Mouse (Mus musculus) neural tube, embryonic 11.5 days (tissue): ENCODE results near the gene Cep170b. TPM values are rescaled to one million over a fixed set of nuclear protein-coding genes. Genes with fewer than 3 reads are reported as not detected.

Experiments
- ATAC-seq: fragments of 200-750 bp; cut with Nextera tagmentation; 2 replicates; pipeline ENCODE4 v1.8.0; 2017; ENCODE audit warnings: moderate number of reproducible peaks, mild to moderate bottlenecking, moderate TSS enrichment, moderate library complexity; ENCODE audit not compliant: insufficient read depth, low FRiP score, low TSS enrichment
- DNase-seq: peaks from one replicate; pipeline ENCODE4 v3.0.0-alpha.2; 2015; ENCODE audit warnings: low spot score
- H3K27ac ChIP-seq: fragments of 300-500 bp; sonication (generic); 2 replicates; pipeline ENCODE4 v1.5.1; 2014; ENCODE audit warnings: low read depth, mild to moderate bottlenecking, low read length
- H3K27me3 ChIP-seq: fragments of 300-500 bp; sonication (generic); 2 replicates; pipeline ENCODE4 v1.6.1; 2014; ENCODE audit warnings: mild to moderate bottlenecking, low read length, mixed read lengths; ENCODE audit not compliant: control insufficient read depth, insufficient read depth
- H3K36me3 ChIP-seq: fragments of 300-500 bp; sonication (generic); 2 replicates; pipeline ENCODE4 v1.6.1; 2014; ENCODE audit warnings: mild to moderate bottlenecking, low read length, moderate library complexity, mixed read lengths; ENCODE audit not compliant: control insufficient read depth, insufficient read depth
- H3K4me1 ChIP-seq: fragments of 300-500 bp; sonication (generic); 2 replicates; pipeline ENCODE4 v1.6.1; 2014; ENCODE audit warnings: low read length, mixed read lengths; ENCODE audit not compliant: control insufficient read depth, insufficient read depth
- H3K4me2 ChIP-seq: fragments of 300-500 bp; sonication (generic); 2 replicates; pipeline ENCODE4 v1.6.1; 2014; ENCODE audit warnings: low read depth, mild to moderate bottlenecking, moderate library complexity
- H3K4me3 ChIP-seq: fragments of 300-500 bp; sonication (generic); 2 replicates; pipeline ENCODE4 v1.5.1; 2014; ENCODE audit warnings: low read depth, low read length
- H3K9ac ChIP-seq: fragments of 300-500 bp; sonication (generic); 2 replicates; pipeline ENCODE4 v1.6.1; 2014; ENCODE audit warnings: mild to moderate bottlenecking, low read length
- H3K9me3 ChIP-seq: fragments of 300-500 bp; sonication (generic); 2 replicates; pipeline ENCODE4 v1.6.1; 2016; ENCODE audit warnings: low read length; ENCODE audit not compliant: control insufficient read depth
- WGBS: fragments of 180-500 bp; shearing (Covaris S2); extraction: QIAGEN DNeasy Blood & Tissue Kit; methylation state at CpG from one replicate; pipeline ENCODE4 v1.1.7; 2014; 5-methylcytosine and 5-hydroxymethylcytosine counted together
- polyA plus RNA-seq: library from polyadenylated mRNA; unstranded; fragments of >200 nt; fragmentation: Nextera tagmentation; extraction: Ambion mirVana; gene quantifications from 2 replicates; pipeline ENCODE4 v1.2.1, GENCODE M21; 2014

Cep170b gene
- 10.2 and 10.7 TPM in 2 replicates for polyA plus RNA-seq

GRCm38 (mm10) chr12:112720216-112720615 lies at the start of gene Cep170b:
TSS of gene Cep170b (plus strand) at chr12:112720455.
- no peak for DNase-seq
- H3K4me3 ChIP-seq: peak within 1 kb of the TSS; percentile 81
- no peak within 1 kb of the TSS for H3K27ac ChIP-seq
- 71% methylated on average over 6 of the region's 6 CpGs for WGBS
- no peaks in the 10 kb centered on the region for H3K36me3 ChIP-seq
- peaks cover 11% of the 10 kb centered on the region; the same call in 1 of the 2 replicates for H3K4me1 ChIP-seq
- peaks cover 23% of the 10 kb centered on the region for H3K27me3 ChIP-seq
- no peaks in the 10 kb centered on the region for H3K9me3 ChIP-seq
- H3K9ac ChIP-seq: no peak within 1 kb of the TSS; the same call in 1 of the 2 replicates
- no peak for ATAC-seq
- peak within 1 kb of the TSS; percentile 100; the same call in 1 of the 2 replicates for H3K4me2 ChIP-seq

GRCm38 (mm10) chr12:112670718-112671393 lies 49.4 kb upstream of the Cep170b start:
- H3K9ac ChIP-seq: peak overlapping the region; percentile 10; the same call in 1 of the 2 replicates
- peaks cover 20% of the 10 kb centered on the region for H3K36me3 ChIP-seq
- H3K4me2 ChIP-seq: no peak overlapping the region
- ATAC-seq (no peak), DNase-seq (no peak)
- H3K9me3 ChIP-seq: no peaks in the 10 kb centered on the region
- 53% methylated on average over 9 of the region's 9 CpGs for WGBS
- H3K27me3 ChIP-seq: no peaks in the 10 kb centered on the region
- peaks cover 37% of the 10 kb centered on the region for H3K4me1 ChIP-seq
- no peak overlapping the region for H3K27ac ChIP-seq
- H3K4me3 ChIP-seq: no peak overlapping the region

- 84% methylated on average over 7 of the region's 7 CpGs for WGBS
- H3K4me3 ChIP-seq: no peak overlapping the region; the same call in 1 of the 2 replicates
- peaks cover 31% of the 10 kb centered on the region for H3K4me1 ChIP-seq
- no peak for ATAC-seq
- peak overlapping the region; percentile 96 for H3K4me2 ChIP-seq
- DNase-seq: peak; percentile 48
- peak overlapping the region; percentile 99 for H3K9ac ChIP-seq
- no peaks in the 10 kb centered on the region for H3K9me3 ChIP-seq
- H3K36me3 ChIP-seq: peaks cover 20% of the 10 kb centered on the region
- no peak overlapping the region for H3K27ac ChIP-seq
- H3K27me3 ChIP-seq: no peaks in the 10 kb centered on the region
Observed at GRCm38 (mm10) chr12:112671891-112672290, 48.4 kb upstream of the Cep170b start.

DNA sequence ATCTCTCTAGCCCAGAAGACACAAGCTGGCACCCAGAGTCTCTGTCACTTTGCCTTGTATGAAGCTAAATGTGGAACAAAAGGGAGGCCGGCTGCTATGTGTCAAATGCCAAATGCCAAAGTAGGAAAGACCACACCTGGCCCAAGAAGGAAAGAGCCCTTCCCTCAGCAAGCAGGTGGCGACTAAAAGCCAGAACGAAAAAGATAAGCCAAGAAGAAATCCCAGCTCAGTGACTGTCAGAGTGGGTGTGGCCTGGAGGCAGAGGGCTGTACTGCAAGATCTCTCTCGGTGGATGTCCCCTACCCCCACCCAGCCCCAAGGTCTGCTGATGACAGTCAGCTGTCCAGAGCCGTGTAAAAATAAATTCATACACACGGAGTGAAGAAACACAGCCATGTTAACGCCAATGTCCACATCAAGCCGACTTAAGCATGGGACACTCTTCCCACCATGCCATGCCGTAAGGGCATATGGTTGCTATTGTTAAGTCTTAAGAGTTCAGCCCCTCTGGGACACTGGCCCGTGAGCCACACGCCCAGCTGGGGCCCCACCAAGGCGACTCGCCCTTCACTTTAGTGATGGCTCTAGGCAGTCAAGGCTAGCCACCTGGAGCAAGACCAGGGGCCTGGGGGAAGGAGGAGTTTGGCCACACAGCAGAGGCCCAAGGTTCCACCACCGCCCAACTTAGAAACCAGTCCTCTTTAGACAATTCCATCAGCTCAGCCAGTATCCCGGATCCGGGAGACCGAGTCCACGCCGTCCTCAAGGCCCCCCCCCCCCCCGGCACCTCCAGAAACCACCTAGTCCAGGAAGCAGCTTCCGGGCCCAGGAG lies 47.3 kb upstream of the Cep170b start:
- H3K4me1 ChIP-seq: peaks cover 31% of the 10 kb centered on the region
- 9% methylated on average over 21 of the region's 21 CpGs for WGBS
- ATAC-seq (peak; percentile 25), DNase-seq (peak; percentile 69)
- peak overlapping the region; percentile 96 for H3K4me2 ChIP-seq
- peak overlapping the region; percentile 92 for H3K27ac ChIP-seq
- H3K36me3 ChIP-seq: peaks cover 17% of the 10 kb centered on the region
- no peaks in the 10 kb centered on the region for H3K27me3 ChIP-seq
- H3K9me3 ChIP-seq: no peaks in the 10 kb centered on the region
- H3K4me3 ChIP-seq: peak overlapping the region; percentile 97
- H3K9ac ChIP-seq: peak overlapping the region; percentile 99

DNA sequence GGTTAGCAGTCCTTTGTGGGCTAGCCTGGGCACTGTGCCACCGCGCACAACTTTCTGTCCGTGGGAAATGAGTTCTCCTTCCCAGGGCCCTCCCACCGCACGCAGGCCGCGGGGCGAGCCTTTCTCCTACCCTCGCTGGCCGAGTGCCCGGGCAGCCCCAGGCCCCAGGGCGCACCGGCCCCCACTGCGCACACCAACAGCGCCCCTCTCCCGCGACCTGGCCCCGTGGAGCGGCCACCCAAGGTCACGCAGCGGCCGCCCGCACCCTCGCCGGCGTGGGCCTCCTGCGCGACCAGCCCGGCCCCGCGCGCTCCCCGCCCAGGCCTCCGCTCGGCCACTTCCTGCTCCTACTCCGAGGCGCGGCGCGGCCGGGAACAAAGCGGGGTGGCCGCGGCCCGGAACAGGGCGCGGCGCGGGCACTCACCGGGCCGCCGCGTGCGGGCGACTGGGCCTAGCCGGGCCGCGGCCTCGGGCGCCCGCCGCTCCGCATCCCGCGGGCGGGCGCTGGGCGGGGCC lies 46.6 kb upstream of the Cep170b start:
- peak overlapping the region; percentile 99 for H3K9ac ChIP-seq
- under 1% methylated on average over 25 of the region's 68 CpGs for WGBS
- H3K27me3 ChIP-seq: no peaks in the 10 kb centered on the region
- H3K4me2 ChIP-seq: peak overlapping the region; percentile 96
- peak overlapping the region; percentile 92 for H3K27ac ChIP-seq
- peak; percentile 13; the same call in 1 of the 2 replicates for ATAC-seq
- no peaks in the 10 kb centered on the region for H3K9me3 ChIP-seq
- H3K4me3 ChIP-seq: peak overlapping the region; percentile 97
- H3K4me1 ChIP-seq: peaks cover 33% of the 10 kb centered on the region
- peak; percentile 46 for DNase-seq
- H3K36me3 ChIP-seq: peaks cover 15% of the 10 kb centered on the region

GRCm38 (mm10) chr12:112674132-112675011 lies 45.9 kb upstream of the Cep170b start, which contains the start of gene Akt1:
TSS of gene Akt1 (minus strand) at chr12:112674884.
- Histone ChIP-seq H3K4me1 (peaks cover 33% of the 10 kb centered on the region), H3K27ac (peak within 1 kb of the TSS; percentile 92), H3K27me3 (peaks cover 4% of the 10 kb centered on the region; the same call in 1 of the 2 replicates), H3K4me3 (peak within 1 kb of the TSS; percentile 97), H3K4me2 (peak within 1 kb of the TSS; percentile 96), H3K36me3 (peaks cover 15% of the 10 kb centered on the region), H3K9ac (peak within 1 kb of the TSS; percentile 99), H3K9me3 (no peaks in the 10 kb centered on the region)
- ATAC-seq (no peak), DNase-seq (peak; percentile 64)
- under 1% methylated on average over 40 of the region's 70 CpGs for WGBS

- Histone ChIP-seq H3K36me3 (peaks cover 7% of the 10 kb centered on the region), H3K27me3 (peaks cover 15% of the 10 kb centered on the region), H3K4me3 (peak overlapping the region; percentile 97), H3K4me2 (peak overlapping the region; percentile 96), H3K27ac (peak overlapping the region; percentile 47), H3K9ac (peak overlapping the region; percentile 99), H3K4me1 (peaks cover 34% of the 10 kb centered on the region), H3K9me3 (no peaks in the 10 kb centered on the region)
- WGBS: 16% methylated on average over 18 of the region's 18 CpGs
- DNase-seq: peak; percentile 87
- ATAC-seq: peak; percentile 8; the same call in 1 of the 2 replicates
Observed at GRCm38 (mm10) chr12:112675245-112676035, 44.8 kb upstream of the Cep170b start.
